Mouse (Mus musculus) embryonic facial prominence, embryonic 14.5 days (tissue): ENCODE measurements at regions not wholly inside any gene's neighbourhood (a gene's known extent, or its start where the extent isn't known, plus 50 kb on each side); places are given as distances from the start of the nearest gene placed in this dataset.

Experiments
- ATAC-seq: fragments of 200-750 bp; cut with Nextera tagmentation; 2 replicates; pipeline ENCODE4 v1.8.0; 2017; ENCODE audit warnings: low read depth, moderate number of reproducible peaks, moderate TSS enrichment
- DNase-seq: peaks from one replicate; pipeline ENCODE4 v3.0.0-alpha.2; 2015; ENCODE audit warnings: low spot score
- H3K27ac ChIP-seq: fragments of 300-500 bp; sonication (generic); replicated peaks from 2 replicates; pipeline ENCODE4 v1.5.1; 2014; ENCODE audit warnings: low read depth, mild to moderate bottlenecking, low read length, moderate library complexity
- H3K27me3 ChIP-seq: fragments of 300-500 bp; sonication (generic); replicated peaks from 2 replicates; pipeline ENCODE4 v1.6.1; 2014; ENCODE audit warnings: low read length; ENCODE audit not compliant: control insufficient read depth, insufficient read depth
- H3K36me3 ChIP-seq: fragments of 300-500 bp; sonication (generic); 2 replicates; pipeline ENCODE4 v1.6.1; 2014; ENCODE audit warnings: low read length, mixed read lengths; ENCODE audit not compliant: control insufficient read depth, insufficient read depth
- H3K4me1 ChIP-seq: fragments of 300-500 bp; sonication (generic); 2 replicates; pipeline ENCODE4 v1.6.1; 2014; ENCODE audit warnings: antibody characterized with exemption, low read length; ENCODE audit not compliant: control insufficient read depth, insufficient read depth
- H3K4me2 ChIP-seq: fragments of 300-500 bp; sonication (generic); 2 replicates; pipeline ENCODE4 v1.6.1; 2014; ENCODE audit warnings: low read depth, mild to moderate bottlenecking, low read length, moderate library complexity, mixed read lengths
- H3K4me3 ChIP-seq: fragments of 300-500 bp; sonication (generic); 2 replicates; pipeline ENCODE4 v1.5.1; 2014; ENCODE audit warnings: low read depth, mild to moderate bottlenecking, low read length
- H3K9ac ChIP-seq: fragments of 300-500 bp; sonication (generic); 2 replicates; pipeline ENCODE4 v1.6.1; 2014; ENCODE audit warnings: low read depth, mild to moderate bottlenecking, low read length, moderate library complexity, mixed read lengths
- H3K9me3 ChIP-seq: fragments of 300-500 bp; sonication (generic); 2 replicates; pipeline ENCODE4 v1.6.1; 2016; ENCODE audit warnings: low read length; ENCODE audit not compliant: control insufficient read depth
- WGBS: fragments of 180-500 bp; shearing (Covaris S2); extraction: QIAGEN DNeasy Blood & Tissue Kit; methylation state at CpG from one replicate; pipeline ENCODE4 v1.1.7; 2014; 5-methylcytosine and 5-hydroxymethylcytosine counted together

- no peak overlapping the region for H3K4me2 ChIP-seq
- H3K36me3 ChIP-seq = no peaks in the 10 kb centered on the region
- H3K4me3 ChIP-seq = no peak overlapping the region
- H3K4me1 ChIP-seq = no peaks in the 10 kb centered on the region
- no peak for ATAC-seq
- 84% methylated on average over 3 of the region's 3 CpGs for WGBS
- no peak for DNase-seq
- H3K27ac ChIP-seq = no peak overlapping the region
- peaks cover 8% of the 10 kb centered on the region for H3K27me3 ChIP-seq
- no peak overlapping the region for H3K9ac ChIP-seq
- H3K9me3 ChIP-seq = no peaks in the 10 kb centered on the region
These were observed 169.6 kb upstream of the Egfl6 start for GRCm38 (mm10) chrX:166754967-166755654.

- H3K4me1 ChIP-seq = no peaks in the 10 kb centered on the region
- ATAC-seq = no peak
- no peaks in the 10 kb centered on the region for H3K36me3 ChIP-seq
- no peaks in the 10 kb centered on the region for H3K9me3 ChIP-seq
- no peak overlapping the region for H3K9ac ChIP-seq
- no peak overlapping the region for H3K4me3 ChIP-seq
- no peak overlapping the region for H3K27ac ChIP-seq
- H3K4me2 ChIP-seq = no peak overlapping the region
- no peak for DNase-seq
- 0 out of 2 replicates have a peak, but pooled peaks cover 3% of the 10 kb centered on the region for H3K27me3 ChIP-seq
- WGBS = 64% methylated on average over 8 of the region's 8 CpGs
These were observed 163.6 kb upstream of the Egfl6 start for GRCm38 (mm10) chrX:166749055-166749679.

GRCm38 (mm10) chrX:166731354-166731753, 145.8 kb upstream of the Egfl6 start:
- no peaks in the 10 kb centered on the region for H3K9me3 ChIP-seq
- H3K4me3 ChIP-seq = no peak overlapping the region
- WGBS = 70% methylated on average over 2 of the region's 2 CpGs
- H3K4me2 ChIP-seq = no peak overlapping the region
- ATAC-seq (no peak), DNase-seq (no peak)
- no peaks in the 10 kb centered on the region for H3K36me3 ChIP-seq
- no peak overlapping the region for H3K9ac ChIP-seq
- H3K4me1 ChIP-seq = no peaks in the 10 kb centered on the region; the same call in 1 of the 2 replicates
- no peak overlapping the region for H3K27ac ChIP-seq
- peaks cover 10% of the 10 kb centered on the region for H3K27me3 ChIP-seq

- ATAC-seq = no peak
These were observed 143.1 kb upstream of the Egfl6 start for GRCm38 (mm10) chrX:166728622-166728928.

GRCm38 (mm10) chrX:166727823-166728621, 142.5 kb upstream of the Egfl6 start:
- H3K27ac ChIP-seq = no peak overlapping the region
- H3K9ac ChIP-seq = no peak overlapping the region
- peaks cover 15% of the 10 kb centered on the region for H3K27me3 ChIP-seq
- no peak overlapping the region for H3K4me3 ChIP-seq
- H3K9me3 ChIP-seq = no peaks in the 10 kb centered on the region
- no peaks in the 10 kb centered on the region; the same call in 1 of the 2 replicates for H3K4me1 ChIP-seq
- 38% methylated on average over 7 of the region's 7 CpGs for WGBS
- ATAC-seq (peak; percentile 79), DNase-seq (peak; percentile 44)
- no peaks in the 10 kb centered on the region for H3K36me3 ChIP-seq
- no peak overlapping the region for H3K4me2 ChIP-seq

More at GRCm38 (mm10) chrX:166728622-166728928, 143.1 kb upstream of the Egfl6 start:
- WGBS = 68% methylated on average over 2 of the region's 2 CpGs
- Histone ChIP-seq H3K36me3 (no peaks in the 10 kb centered on the region), H3K9me3 (no peaks in the 10 kb centered on the region), H3K4me3 (no peak overlapping the region), H3K27ac (no peak overlapping the region), H3K4me1 (no peaks in the 10 kb centered on the region; the same call in 1 of the 2 replicates), H3K4me2 (no peak overlapping the region), H3K9ac (no peak overlapping the region), H3K27me3 (peaks cover 15% of the 10 kb centered on the region)
- DNase-seq = no peak

- H3K27ac ChIP-seq = no peak overlapping the region
- H3K4me2 ChIP-seq = no peak overlapping the region
- WGBS = 51% methylated on average over 6 of the region's 6 CpGs
- H3K9ac ChIP-seq = no peak overlapping the region
- H3K4me1 ChIP-seq = no peaks in the 10 kb centered on the region; the same call in 1 of the 2 replicates
- ATAC-seq (peak; percentile 53; the same call in 1 of the 2 replicates), DNase-seq (peak; percentile 62)
- H3K4me3 ChIP-seq = no peak overlapping the region
- no peaks in the 10 kb centered on the region for H3K36me3 ChIP-seq
- no peaks in the 10 kb centered on the region for H3K9me3 ChIP-seq
- H3K27me3 ChIP-seq = peaks cover 23% of the 10 kb centered on the region
These were observed 140.4 kb upstream of the Egfl6 start for GRCm38 (mm10) chrX:166725761-166726503.

- H3K9me3 ChIP-seq = no peaks in the 10 kb centered on the region
These were observed 132.6 kb upstream of the Egfl6 start for GRCm38 (mm10) chrX:166718075-166718474.

GRCm38 (mm10) chrX:166709306-166709705, 123.8 kb upstream of the Egfl6 start:
- WGBS = 82% methylated on average over 2 of the region's 2 CpGs
- Histone ChIP-seq H3K4me2 (no peak overlapping the region), H3K9ac (no peak overlapping the region), H3K9me3 (no peaks in the 10 kb centered on the region), H3K4me3 (no peak overlapping the region), H3K4me1 (no peaks in the 10 kb centered on the region), H3K36me3 (no peaks in the 10 kb centered on the region), H3K27ac (no peak overlapping the region), H3K27me3 (peaks cover 8% of the 10 kb centered on the region; the same call in 1 of the 2 replicates)
- ATAC-seq (no peak), DNase-seq (no peak)

More at GRCm38 (mm10) chrX:166718075-166718474, 132.6 kb upstream of the Egfl6 start:
- no peak overlapping the region for H3K4me3 ChIP-seq
- ATAC-seq = no peak
- H3K4me1 ChIP-seq = no peaks in the 10 kb centered on the region
- no peaks in the 10 kb centered on the region for H3K36me3 ChIP-seq
- H3K9ac ChIP-seq = no peak overlapping the region
- peaks cover 32% of the 10 kb centered on the region for H3K27me3 ChIP-seq
- H3K4me2 ChIP-seq = no peak overlapping the region
- H3K27ac ChIP-seq = no peak overlapping the region
- DNase-seq = no peak
